Mouse (Mus musculus) c-Kit-positive CD71-positive TER-119-negative erythroid progenitor cells, embryonic 14.5 days (primary cell): ENCODE results near the gene Slc25a30.
"Not testable (repeated sequence)": the region's sequence is repeated elsewhere in the genome, so short reads cannot be mapped to it uniquely, and the experiment has no call there.

Experiments
- DNase-seq: peaks from one replicate; pipeline ENCODE4 v3.0.0-alpha.2; 2013; ENCODE audit warnings: low read depth

Slc25a30 gene

DNA sequence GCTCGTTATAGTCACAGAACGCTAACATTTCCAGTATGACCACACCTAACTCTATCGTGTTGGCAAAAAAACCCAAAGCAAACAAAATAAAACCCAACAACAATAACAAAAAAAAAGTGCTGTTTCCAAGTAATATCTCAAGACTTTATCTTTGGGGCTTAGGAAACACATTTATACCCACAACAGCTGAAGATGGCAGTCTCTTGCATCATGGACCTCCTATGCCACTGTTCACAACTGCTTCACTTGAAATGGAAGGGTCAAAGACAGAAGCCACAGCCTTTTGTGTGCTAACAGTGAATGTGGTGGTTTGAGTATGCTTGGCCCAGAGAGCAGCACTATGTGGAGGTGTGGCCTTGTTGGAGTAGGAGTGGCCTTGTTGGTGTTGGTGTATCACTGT, 4.5 kb upstream of the Slc25a30 start:
- no peak for DNase-seq

DNA sequence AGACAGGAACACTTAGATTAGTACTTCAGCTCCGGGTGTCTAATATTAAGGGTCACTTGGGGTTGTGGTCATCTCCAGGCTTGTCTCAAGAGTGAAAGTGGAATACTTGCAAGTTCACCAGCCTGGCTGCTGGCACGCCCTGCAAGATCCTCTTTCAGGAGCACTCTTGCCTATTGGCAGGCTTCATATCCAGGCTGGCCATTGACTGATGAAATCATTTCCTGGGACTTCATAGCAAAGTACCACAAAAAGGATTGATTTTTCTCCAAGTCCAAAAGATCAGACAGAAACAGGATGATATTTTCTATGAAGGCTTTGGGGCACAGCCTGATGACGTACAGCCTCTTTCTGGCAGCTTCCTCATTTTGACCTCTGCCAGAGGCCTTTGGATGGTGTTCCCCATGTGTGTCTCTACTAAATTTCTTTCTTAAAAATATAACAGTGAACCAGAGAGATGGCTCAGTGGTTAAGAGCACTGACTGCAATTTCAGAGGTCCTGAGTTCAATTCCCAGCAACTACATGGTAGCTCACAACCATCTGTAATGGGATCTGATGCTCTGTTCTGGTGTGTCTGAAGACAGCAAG, 3.7 kb upstream of the Slc25a30 start:
- DNase-seq, result no peak

DNA sequence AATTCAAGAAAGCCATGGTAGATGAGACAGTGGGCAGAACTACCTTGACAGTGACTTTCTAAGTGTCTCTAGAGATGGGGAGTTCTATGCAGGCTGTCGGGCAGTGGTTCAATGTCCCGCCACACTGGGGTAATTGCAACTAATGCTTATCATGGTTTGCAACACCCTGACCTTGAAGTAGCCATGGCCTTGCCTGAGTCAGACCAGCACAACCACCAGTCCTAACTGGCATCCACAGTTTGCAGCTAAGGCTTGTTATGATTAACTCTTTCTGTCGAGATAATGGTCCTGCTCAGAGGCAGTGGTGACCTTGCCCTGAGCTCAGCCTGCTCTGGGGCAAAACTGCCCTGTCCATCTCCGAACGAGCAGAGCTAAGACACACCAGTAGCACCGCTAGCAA, 2.5 kb upstream of the Slc25a30 start:
- DNase-seq, result no peak

DNA sequence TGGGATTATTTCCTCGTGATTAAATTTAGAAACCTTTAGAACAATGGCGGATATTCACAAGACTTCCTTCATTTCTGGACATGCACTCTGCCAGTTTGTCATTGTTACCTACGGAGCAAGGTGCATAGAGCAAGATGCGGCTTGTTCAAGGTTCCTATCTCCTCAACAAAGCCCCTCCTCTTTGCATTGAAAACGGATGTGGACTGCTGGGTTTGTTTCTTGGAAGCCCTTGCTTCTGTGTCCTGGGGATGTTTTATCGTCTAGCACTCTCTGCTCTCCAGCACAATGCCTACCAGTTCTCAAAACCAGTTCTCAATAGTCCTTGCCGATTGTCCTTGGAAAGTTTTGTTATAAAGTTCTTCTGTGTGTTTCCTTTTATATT, 948 bp upstream of the Slc25a30 start:
- DNase-seq, result peak; percentile 72

DNA sequence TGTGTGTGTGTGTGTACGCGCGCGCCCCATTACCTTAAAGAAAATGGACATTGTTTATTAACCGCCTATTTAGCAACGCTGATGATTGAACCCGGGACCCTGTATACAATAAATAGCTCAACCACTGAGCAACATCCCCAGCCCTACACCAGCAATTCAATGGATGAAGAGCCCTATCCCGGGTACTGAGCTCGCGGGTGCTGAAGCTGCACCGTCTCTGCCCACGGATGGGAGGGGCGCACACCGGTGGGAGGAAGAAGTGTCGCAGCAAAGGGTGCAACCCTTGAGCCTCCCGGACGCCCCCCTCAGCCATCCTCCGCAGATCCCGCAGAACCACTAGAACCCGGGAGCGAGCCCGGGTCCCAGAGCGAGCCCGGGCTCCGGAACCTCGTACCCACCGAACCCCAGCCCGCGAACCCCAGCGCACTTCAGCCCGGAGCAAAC, 391 bp downstream of the Slc25a30 start:
- peak; percentile 40 for DNase-seq

DNA sequence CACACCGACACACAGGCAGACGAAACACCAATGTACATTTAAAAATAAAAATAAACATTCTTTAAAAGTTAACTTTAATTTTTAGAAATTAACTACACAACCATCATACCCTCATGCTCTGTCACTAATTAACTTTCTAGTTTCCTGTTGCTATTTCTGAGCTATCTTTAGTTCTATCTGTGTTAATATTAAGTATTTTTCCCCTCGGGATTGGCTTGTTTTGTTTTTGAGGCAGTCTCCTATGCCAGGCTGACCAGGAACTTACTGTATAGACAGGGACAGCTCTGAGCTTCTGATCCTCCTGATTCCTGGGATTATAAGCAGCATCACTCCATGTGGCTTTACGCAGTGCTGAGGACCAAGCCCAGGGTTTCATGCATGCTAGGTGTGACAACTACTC, 6.9 kb downstream of the Slc25a30 start:
- no peak for DNase-seq

DNA sequence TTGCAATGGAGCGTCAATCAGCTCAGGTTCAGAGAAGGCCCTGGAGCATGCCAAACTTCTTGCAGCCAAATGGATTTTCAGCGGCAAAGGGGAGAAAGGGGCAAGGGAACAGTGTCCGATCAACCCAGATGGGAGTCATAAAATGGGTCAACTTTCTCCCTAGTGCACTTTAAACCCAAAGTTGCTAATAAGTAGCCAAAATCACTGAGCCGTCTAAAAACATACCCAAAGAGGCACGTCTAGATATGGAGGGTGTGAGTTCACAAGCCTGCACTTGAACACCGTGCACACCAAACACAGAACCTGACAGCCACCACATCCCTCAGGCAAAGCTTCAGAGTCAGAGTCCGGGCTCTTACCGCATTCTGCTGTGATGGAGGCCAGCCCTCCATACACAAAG, 10.2 kb downstream of the Slc25a30 start:
- DNase-seq, result no peak

DNA sequence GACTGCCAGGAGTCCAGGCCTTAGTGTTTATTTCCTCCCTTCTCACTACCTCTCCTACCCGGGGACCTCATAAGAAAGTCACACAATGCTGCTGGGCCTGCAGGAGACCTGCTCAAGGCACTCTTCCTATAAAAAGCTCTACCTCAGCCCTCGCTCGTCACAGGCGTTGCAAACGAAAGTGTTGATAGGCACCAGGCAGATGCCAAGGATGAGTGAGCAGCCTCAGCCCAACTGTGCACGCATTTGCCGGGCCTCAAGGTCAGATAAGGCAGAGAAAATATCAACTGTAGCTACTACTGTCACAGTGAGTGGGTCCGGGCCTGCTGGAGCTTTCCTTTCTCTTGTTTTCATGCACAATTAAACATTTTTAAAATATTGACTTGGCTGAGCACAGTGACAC, 13.4 kb downstream of the Slc25a30 start:
- no peak for DNase-seq

DNA sequence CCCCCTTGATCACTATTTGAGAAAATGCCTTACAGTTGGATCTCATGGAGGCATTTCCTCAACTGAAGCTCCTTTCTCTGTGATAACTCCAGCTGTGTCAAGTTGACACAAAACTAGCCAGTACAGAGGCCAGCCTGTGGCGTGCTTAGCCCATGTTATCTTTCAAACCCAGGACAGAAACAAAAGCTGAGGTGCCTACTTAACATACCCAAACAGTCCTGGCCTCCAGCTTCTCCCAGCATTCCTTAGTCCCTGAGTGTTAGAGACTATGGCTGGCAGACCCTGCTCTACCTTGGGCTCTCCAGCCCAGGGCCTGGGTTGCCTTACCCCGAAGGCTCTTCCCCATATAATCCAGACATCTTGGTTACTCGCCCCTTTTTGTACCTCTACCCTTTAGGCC, 14.4 kb downstream of the Slc25a30 start:
- not testable (repeated sequence) for DNase-seq

DNA sequence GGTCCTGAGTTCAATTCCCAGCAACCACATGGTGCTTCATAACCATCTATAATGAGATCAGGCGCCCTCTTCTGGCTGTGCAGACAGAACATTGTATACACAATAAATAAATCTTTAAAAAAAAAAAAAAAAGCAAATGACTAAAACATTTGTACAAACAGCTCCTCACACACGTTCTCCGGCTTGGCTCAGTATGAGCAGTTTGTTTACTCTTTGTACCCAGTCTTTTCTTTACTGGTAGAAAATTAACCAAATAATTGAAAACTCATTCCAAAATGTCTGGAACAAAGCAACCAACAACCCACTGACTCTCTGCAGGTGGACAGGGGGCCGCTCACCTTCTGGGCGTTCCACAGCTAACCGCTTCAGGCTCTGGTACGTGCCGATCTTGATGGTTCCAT, 15.7 kb downstream of the Slc25a30 start:
- DNase-seq, result no peak

DNA sequence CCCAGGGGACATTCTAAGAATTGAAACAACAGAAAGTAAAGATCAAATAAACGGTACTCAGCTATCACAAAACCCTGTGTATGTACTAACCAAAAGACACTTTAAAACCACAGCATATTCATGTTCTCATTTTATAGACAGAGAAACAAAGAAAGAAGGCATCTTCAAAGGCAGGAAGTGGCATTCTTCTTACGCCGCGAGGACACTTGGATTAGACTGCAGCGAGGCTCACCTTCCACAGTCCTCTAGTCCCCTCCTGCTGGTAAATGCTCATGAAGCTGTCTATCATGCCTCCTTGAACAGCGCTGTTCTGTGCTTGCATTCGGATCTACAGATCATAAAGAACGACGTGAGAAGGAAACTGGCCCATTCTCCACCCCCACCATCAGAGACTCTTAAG, 17.5 kb downstream of the Slc25a30 start:
- no peak for DNase-seq

DNA sequence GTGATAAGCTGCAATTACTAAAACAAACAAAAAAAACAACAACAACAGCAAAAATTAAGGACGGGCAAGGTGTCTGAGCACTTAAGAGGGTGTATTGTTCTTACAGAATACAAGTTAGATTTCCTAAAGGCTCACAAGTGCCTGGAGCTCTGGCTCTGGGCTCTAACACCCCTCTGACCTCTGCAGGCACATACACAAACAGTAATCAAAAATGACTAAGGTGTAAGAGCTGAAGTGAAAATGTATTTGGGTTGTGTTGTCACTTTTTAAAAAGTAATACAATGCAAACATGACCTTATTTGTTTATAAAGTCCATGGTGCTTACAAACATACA, 18.6 kb downstream of the Slc25a30 start:
- no peak for DNase-seq

DNA sequence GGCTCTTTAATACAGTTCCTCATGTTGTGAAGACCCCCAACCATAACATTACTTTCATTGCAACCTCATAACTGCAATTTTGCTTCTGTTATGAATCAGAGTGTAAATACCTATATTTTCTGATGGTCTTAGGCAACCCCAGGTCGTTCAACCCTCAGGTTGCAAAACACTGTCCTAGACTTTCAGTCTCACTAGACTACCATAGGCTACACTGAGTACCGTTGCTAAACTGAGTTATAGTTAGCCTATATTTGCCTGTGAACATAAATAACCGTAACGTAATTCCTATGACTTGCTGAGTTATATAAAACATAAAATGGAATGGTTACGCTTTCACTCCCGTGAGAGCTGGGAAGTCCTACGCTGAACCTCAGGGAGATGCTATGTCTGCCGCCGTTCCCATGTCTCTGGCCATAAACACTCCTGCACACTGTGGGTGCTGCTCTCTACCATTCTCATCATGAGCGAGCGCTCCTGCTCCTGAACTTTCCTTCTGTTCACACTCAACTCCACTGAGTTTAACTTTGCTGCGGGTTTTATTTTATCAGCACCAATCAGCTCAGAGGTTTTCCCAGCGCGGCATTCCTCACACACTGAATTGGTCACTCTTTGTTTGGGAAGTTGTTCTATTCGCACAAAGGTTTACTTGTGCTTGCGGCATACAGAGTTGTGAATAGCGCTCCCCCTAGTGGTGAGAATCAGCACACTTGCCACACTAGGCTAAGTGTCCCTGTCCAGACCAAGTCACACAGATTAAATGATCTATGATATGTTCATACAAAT, 19.2 kb downstream of the Slc25a30 start:
- DNase-seq, result no peak

DNA sequence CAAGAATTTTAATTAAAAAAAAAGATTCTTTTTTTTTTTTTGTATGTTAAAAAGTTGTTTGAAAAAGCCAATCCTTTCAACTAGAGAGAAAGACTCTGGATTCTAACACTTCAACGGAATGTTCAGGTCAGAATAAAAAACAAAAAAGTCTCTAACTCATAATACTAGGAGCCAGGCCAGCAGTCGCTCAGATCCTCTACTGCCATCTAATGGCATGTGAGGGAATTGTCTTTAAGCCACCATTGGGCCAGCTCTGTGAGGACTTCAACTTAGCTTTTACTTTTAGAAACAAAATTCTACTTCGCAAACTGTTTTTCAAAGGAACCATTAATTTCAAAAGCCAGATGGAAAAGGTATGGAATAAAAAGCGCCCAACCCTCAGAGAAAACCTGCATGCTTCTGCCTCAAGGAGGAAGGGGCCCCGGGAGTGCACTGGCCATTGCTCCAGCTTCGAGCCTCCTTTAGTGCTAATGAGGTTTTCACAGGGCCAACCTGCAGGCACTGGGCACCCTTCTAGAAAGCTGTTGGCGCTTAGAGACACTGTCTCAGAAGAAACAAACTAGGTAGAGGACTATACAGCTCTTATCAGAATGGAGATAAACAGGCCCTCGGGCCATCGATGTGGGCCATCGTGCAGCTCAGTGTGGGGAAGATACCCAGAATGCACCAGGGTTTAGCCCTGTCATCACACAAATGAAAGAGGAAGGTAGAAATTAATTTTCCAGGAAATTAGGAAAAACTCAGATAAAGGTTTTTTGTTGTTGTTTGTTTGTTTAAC, 25.6 kb downstream of the Slc25a30 start:
- DNase-seq, result peak; percentile 70

DNA sequence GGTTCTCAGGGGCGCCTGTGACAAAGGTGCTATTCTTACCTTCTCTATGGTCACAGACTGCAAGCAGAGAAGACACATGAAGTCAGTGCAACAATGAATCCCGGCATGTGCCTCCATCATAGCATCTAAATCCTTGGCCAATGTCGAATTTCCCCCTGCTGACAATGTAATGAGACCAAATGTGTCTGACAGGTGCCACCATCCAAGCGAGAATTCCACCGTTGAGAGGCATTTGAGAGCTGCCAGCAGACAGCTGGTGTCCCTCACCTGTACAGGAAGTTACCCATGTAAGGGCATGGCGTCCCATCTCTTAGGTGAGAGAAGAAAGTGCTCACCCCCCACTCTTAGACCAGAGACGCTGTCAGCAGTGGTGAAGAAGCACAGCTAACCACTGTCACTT, 28.4 kb downstream of the Slc25a30 start:
- DNase-seq, result no peak

DNA sequence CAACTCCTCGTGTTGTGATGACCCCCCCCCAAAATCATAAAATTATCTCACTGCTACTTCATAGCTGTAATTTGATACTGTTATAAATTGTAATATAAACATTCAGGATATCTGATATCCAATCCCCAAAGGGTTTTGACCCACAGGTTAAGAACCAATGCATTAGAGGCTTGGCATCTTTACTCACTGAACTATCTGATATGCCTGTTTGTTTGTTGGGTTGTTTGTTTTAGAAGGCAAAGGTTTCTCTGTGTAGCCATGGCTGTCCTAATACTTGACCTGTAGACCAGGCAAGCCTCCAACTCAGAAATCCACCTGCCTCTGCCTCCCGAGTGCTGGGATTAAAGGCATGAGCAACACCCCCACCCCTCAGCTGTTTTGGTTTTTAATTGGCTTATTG, 29.0 kb downstream of the Slc25a30 start:
- no peak for DNase-seq

DNA sequence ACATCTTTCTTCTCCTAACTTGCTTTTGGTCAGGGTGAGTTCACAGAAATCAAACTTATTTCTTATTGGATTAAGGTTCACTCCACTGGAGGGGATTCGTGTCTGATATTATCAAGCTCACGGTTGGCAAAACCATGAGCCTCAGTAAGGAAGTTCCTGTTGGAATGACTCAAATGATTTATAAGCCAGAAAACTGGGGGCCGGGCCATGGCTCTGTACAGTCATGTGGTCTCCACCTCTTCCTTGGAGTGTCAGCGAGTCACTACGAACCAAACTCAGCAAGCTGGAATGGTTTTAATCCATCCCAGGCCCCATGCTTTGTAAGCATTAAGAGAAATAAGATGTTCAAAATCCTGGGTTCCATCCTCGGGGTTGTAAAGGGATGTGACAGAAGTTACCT, 29.9 kb downstream of the Slc25a30 start:
- DNase-seq, result no peak

DNA sequence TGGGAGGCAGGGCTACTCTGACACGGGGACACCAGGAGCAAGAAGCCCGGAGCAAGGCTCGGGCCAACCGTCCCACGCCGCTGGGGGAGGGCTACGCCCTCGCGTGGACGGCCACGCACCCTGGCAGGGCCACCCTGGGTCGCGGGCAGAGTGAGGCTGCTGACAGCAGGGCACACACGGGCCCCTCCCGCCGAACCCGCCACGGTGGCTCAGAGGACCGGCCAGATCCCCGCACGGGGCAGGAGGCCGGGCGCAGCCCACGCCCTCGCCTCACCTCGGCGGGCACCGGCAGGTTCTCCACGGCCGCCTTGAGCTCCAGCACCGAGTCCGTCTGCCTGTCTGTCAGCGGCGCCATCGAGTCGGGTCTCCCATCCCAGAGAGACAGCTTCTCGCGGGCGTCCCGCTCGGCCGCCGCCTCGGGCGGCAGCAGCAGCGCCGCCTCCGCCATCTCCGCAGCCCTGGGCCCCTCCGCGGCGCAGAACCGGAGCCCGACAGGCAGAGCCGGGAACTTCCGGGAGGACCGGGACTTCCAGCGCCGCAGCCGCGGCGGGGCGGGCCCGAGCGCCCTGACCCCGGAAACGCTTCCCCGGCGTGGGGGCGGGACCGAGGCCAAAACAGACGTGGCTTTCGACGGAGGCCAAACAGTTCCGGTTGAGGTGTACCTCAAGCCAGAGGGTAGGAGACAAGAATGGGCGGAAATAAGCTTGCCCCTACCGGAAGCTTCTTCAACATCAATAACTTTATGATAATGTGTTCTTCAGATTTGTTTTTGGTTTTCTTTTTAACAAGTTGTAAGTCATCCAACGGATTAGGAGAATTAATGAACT, 32.6 kb downstream of the Slc25a30 start, which contains the start of gene Cog3:
Gene Cog3 (minus strand): TSS at position 527 of the 827 bp plus-strand sequence.
- peak; percentile 87 for DNase-seq

DNA sequence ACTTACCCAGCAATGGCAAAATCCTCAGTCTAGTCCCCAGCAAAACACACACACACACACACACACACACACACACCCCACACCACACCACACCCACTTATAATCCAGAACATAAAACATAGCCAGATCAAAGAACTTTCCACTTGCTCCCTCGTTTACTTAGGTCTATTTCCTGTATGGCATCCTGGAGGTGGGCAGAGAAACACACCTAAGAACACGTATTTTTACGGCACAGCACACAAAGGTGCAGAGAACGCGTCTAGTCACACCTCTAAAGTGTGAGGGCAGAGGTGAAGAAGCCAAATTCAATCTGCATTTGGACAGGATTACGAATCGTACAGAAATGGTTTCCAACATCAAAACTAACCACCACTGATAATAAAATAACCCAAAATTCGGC, 33.6 kb downstream of the Slc25a30 start:
- no peak for DNase-seq

DNA sequence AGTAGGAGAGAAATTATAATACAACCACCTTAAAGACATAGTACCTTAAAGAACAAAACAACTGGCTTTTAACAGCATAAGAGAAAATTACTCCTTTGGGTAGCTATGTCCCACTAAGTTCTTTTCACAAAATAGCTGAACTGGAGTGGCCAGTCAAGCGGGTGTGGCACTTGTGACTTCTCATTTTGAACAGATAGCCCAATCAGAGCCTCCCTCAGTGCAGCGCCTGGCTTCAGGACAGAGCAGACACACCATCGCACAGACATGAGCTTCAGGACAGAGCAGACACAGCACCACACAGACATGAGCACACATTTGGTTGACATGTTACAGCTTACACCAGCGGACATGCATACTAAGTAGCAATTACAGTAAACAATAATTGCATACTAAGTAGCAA, 35.8 kb downstream of the Slc25a30 start:
- DNase-seq, result no peak

DNA sequence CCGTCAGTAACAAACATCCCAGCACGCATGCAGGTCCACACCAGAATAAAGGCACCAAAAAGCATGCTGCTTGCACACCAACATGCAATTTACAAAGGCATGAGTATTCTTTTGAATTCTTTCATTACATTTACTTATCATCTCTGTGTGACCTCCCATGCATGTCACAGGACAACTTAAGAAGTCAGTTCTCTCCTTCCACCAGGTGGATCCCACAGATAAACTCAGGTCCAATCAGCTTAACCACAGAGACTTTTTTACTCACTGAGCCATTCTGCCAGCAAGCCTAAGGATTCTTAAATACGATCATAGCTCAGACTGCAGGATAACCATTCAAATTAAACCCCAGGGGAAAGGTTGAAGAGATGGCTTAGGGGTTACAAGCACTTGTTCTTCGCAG, 37.7 kb downstream of the Slc25a30 start:
- peak; percentile 85 for DNase-seq

DNA sequence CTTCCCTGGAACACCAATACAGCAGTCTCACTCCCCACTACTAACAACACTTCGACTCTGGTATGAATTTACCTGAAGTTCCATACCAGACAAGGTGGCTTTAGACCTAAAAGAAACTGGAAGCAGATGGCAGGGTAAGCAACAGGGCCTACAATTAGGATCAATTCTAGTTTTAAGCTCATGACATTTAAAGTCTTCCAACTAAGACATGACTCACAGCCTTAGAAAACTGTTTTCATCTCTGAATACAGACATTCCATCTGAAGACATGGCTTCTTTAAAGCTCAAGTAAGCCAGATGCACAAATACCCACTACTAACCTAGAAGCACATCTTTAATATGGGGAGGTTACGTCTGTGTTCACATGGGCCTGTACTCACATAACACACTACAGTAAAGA, 38.9 kb downstream of the Slc25a30 start:
- DNase-seq, result no peak
